Mouse (Mus musculus) liver, embryonic 13.5 days (tissue): ENCODE data around the gene A1bg. TPM values are rescaled to one million over a fixed set of nuclear protein-coding genes. Genes with fewer than 3 reads are reported as not detected.

Source experiments
- ATAC-seq: fragments of 200-750 bp; cut with Nextera tagmentation; 2 replicates; pipeline ENCODE4 v1.8.0; 2017; ENCODE audit warnings: low read depth, mild to moderate bottlenecking, moderate number of reproducible peaks, moderate library complexity
- DNase-seq: peaks from one replicate; pipeline ENCODE4 v3.0.0; 2022
- H3K27ac ChIP-seq: fragments of 300-500 bp; sonication (generic); 2 replicates; pipeline ENCODE4 v1.5.1; 2015; ENCODE audit warnings: moderate library complexity, mild to moderate bottlenecking, inconsistent platforms
- H3K27me3 ChIP-seq: fragments of 300-500 bp; sonication (generic); 2 replicates; pipeline ENCODE4 v1.6.1; 2015; ENCODE audit warnings: mild to moderate bottlenecking, inconsistent platforms
- H3K36me3 ChIP-seq: fragments of 300-500 bp; sonication (generic); 2 replicates; pipeline ENCODE4 v1.6.1; 2015; ENCODE audit warnings: mild to moderate bottlenecking, inconsistent platforms
- H3K4me1 ChIP-seq: fragments of 300-500 bp; sonication (generic); replicated peaks from 2 replicates; pipeline ENCODE4 v1.6.1; 2015; ENCODE audit warnings: inconsistent platforms
- H3K4me2 ChIP-seq: fragments of 300-500 bp; sonication (generic); 2 replicates; pipeline ENCODE4 v1.6.1; 2015; ENCODE audit warnings: inconsistent platforms, mild to moderate bottlenecking, moderate library complexity
- H3K4me3 ChIP-seq: fragments of 300-500 bp; sonication (generic); replicated peaks from 2 replicates; pipeline ENCODE4 v1.5.1; 2015; ENCODE audit warnings: mild to moderate bottlenecking, inconsistent platforms
- H3K9ac ChIP-seq: fragments of 300-500 bp; sonication (generic); 2 replicates; pipeline ENCODE4 v1.6.1; 2015; ENCODE audit warnings: mild to moderate bottlenecking, inconsistent platforms
- H3K9me3 ChIP-seq: fragments of 300-500 bp; sonication (generic); replicated peaks from 2 replicates; pipeline ENCODE4 v1.6.1; 2016; ENCODE audit warnings: inconsistent platforms
- WGBS: fragments of 180-500 bp; shearing (Covaris S2); methylation state at CpG from one replicate; pipeline ENCODE4 v1.1.7; 2015; ENCODE audit not compliant: insufficient replicate concordance; 5-methylcytosine and 5-hydroxymethylcytosine counted together
- polyA plus RNA-seq: library from polyadenylated mRNA; unstranded; fragments of >200 nt; fragmentation: Nextera tagmentation; extraction: Ambion mirVana; gene quantifications from 2 replicates; pipeline ENCODE4 v1.2.1, GENCODE M21; 2015

A1bg gene
- not detected in 2 replicates for polyA plus RNA-seq

GRCm38 (mm10) chr15:60922912-60923311, at the start of gene A1bg:
Gene A1bg, minus strand, starts transcription at chr15:60923012.
- Histone ChIP-seq H3K27me3 (no peaks in the 10 kb centered on the region), H3K36me3 (no peaks in the 10 kb centered on the region), H3K4me2 (no peak within 1 kb of the TSS), H3K4me1 (no peaks in the 10 kb centered on the region), H3K27ac (no peak within 1 kb of the TSS), H3K9ac (no peak within 1 kb of the TSS), H3K4me3 (no peak within 1 kb of the TSS), H3K9me3 (no peaks in the 10 kb centered on the region)
- ATAC-seq (no peak), DNase-seq (no peak)

GRCm38 (mm10) chr15:60968549-60968861, 45.7 kb upstream of the A1bg start:
- H3K9ac ChIP-seq = no peak overlapping the region
- H3K27me3 ChIP-seq = no peaks in the 10 kb centered on the region
- DNase-seq = no peak
- H3K4me3 ChIP-seq = no peak overlapping the region
- no peaks in the 10 kb centered on the region for H3K9me3 ChIP-seq
- no peak overlapping the region for H3K4me2 ChIP-seq
- ATAC-seq = no peak
- H3K4me1 ChIP-seq = no peaks in the 10 kb centered on the region
- H3K27ac ChIP-seq = no peak overlapping the region
- H3K36me3 ChIP-seq = no peaks in the 10 kb centered on the region
- WGBS = 18% methylated on average over 1 of the region's 1 CpGs

GRCm38 (mm10) chr15:60967841-60968548, 45.2 kb upstream of the A1bg start:
- Histone ChIP-seq H3K4me1 (no peaks in the 10 kb centered on the region), H3K36me3 (no peaks in the 10 kb centered on the region), H3K9me3 (no peaks in the 10 kb centered on the region), H3K9ac (no peak overlapping the region), H3K27me3 (no peaks in the 10 kb centered on the region), H3K4me2 (no peak overlapping the region), H3K27ac (no peak overlapping the region), H3K4me3 (no peak overlapping the region)
- no peak for ATAC-seq
- no peak for DNase-seq
- WGBS = 64% methylated on average over 9 of the region's 9 CpGs

GRCm38 (mm10) chr15:60925686-60926085, 2.9 kb upstream of the A1bg start:
- Histone ChIP-seq H3K27ac (no peak overlapping the region), H3K4me1 (no peaks in the 10 kb centered on the region), H3K9me3 (no peaks in the 10 kb centered on the region), H3K9ac (no peak overlapping the region), H3K4me3 (no peak overlapping the region), H3K27me3 (no peaks in the 10 kb centered on the region), H3K36me3 (no peaks in the 10 kb centered on the region), H3K4me2 (no peak overlapping the region)
- DNase-seq (no peak), ATAC-seq (no peak)
- WGBS = 51% methylated on average over 4 of the region's 4 CpGs

- Histone ChIP-seq H3K27me3 (no peaks in the 10 kb centered on the region), H3K27ac (no peak overlapping the region), H3K9me3 (no peaks in the 10 kb centered on the region), H3K4me1 (no peaks in the 10 kb centered on the region), H3K9ac (no peak overlapping the region), H3K4me3 (no peak overlapping the region), H3K36me3 (no peaks in the 10 kb centered on the region), H3K4me2 (no peak overlapping the region)
- no peak for DNase-seq
- ATAC-seq = no peak
- WGBS = 50% methylated on average over 6 of the region's 6 CpGs
These were observed 18.8 kb downstream of the A1bg start for GRCm38 (mm10) chr15:60903763-60904697.

GRCm38 (mm10) chr15:60898187-60898965, 24.4 kb downstream of the A1bg start:
- no peaks in the 10 kb centered on the region for H3K27me3 ChIP-seq

GRCm38 (mm10) chr15:60896040-60896439, 26.8 kb downstream of the A1bg start:
- Histone ChIP-seq H3K27ac (no peak overlapping the region), H3K27me3 (no peaks in the 10 kb centered on the region), H3K4me3 (no peak overlapping the region), H3K4me2 (no peak overlapping the region), H3K36me3 (no peaks in the 10 kb centered on the region), H3K4me1 (no peaks in the 10 kb centered on the region), H3K9ac (no peak overlapping the region), H3K9me3 (no peaks in the 10 kb centered on the region)
- ATAC-seq (no peak), DNase-seq (no peak)
- 61% methylated on average over 2 of the region's 2 CpGs for WGBS

More at GRCm38 (mm10) chr15:60898187-60898965, 24.4 kb downstream of the A1bg start:
- Histone ChIP-seq H3K9ac (no peak overlapping the region), H3K4me1 (no peaks in the 10 kb centered on the region), H3K4me3 (no peak overlapping the region), H3K9me3 (no peaks in the 10 kb centered on the region), H3K36me3 (no peaks in the 10 kb centered on the region), H3K27ac (no peak overlapping the region), H3K4me2 (no peak overlapping the region)
- DNase-seq (no peak), ATAC-seq (no peak)
- WGBS = 57% methylated on average over 6 of the region's 6 CpGs

GRCm38 (mm10) chr15:60892976-60893463, 29.8 kb downstream of the A1bg start:
- DNase-seq = no peak
- H3K4me3 ChIP-seq = no peak overlapping the region
- 65% methylated on average over 3 of the region's 3 CpGs for WGBS

GRCm38 (mm10) chr15:60888724-60889123, 34.1 kb downstream of the A1bg start:
- no peak overlapping the region for H3K4me2 ChIP-seq
- H3K4me1 ChIP-seq = no peaks in the 10 kb centered on the region
- no peak for ATAC-seq
- H3K36me3 ChIP-seq = no peaks in the 10 kb centered on the region
- H3K27me3 ChIP-seq = no peaks in the 10 kb centered on the region
- no peak for DNase-seq
- no peak overlapping the region for H3K27ac ChIP-seq
- 63% methylated on average over 2 of the region's 2 CpGs for WGBS
- H3K4me3 ChIP-seq = no peak overlapping the region
- H3K9ac ChIP-seq = no peak overlapping the region
- H3K9me3 ChIP-seq = no peaks in the 10 kb centered on the region

More at GRCm38 (mm10) chr15:60892976-60893463, 29.8 kb downstream of the A1bg start:
- Histone ChIP-seq H3K9ac (no peak overlapping the region), H3K27me3 (no peaks in the 10 kb centered on the region), H3K4me1 (no peaks in the 10 kb centered on the region), H3K9me3 (no peaks in the 10 kb centered on the region), H3K27ac (no peak overlapping the region), H3K4me2 (no peak overlapping the region), H3K36me3 (no peaks in the 10 kb centered on the region)
- ATAC-seq = no peak

GRCm38 (mm10) chr15:60875721-60876120, 47.1 kb downstream of the A1bg start:
- Histone ChIP-seq H3K27ac (no peak overlapping the region), H3K4me1 (no peaks in the 10 kb centered on the region), H3K4me3 (no peak overlapping the region), H3K9ac (no peak overlapping the region), H3K4me2 (no peak overlapping the region), H3K9me3 (no peaks in the 10 kb centered on the region), H3K27me3 (no peaks in the 10 kb centered on the region), H3K36me3 (no peaks in the 10 kb centered on the region)
- 52% methylated on average over 6 of the region's 6 CpGs for WGBS
- DNase-seq = no peak
- ATAC-seq = no peak

GRCm38 (mm10) chr15:60862417-60862816, 60.4 kb downstream of the A1bg start:
- Histone ChIP-seq H3K27me3 (no peaks in the 10 kb centered on the region), H3K27ac (no peak overlapping the region), H3K9ac (no peak overlapping the region), H3K4me3 (no peak overlapping the region), H3K9me3 (no peaks in the 10 kb centered on the region), H3K4me1 (no peaks in the 10 kb centered on the region), H3K4me2 (no peak overlapping the region), H3K36me3 (no peaks in the 10 kb centered on the region)
- ATAC-seq (no peak), DNase-seq (no peak)
- WGBS = 56% methylated on average over 3 of the region's 3 CpGs
